Mouse (Mus musculus) liver, embryonic 14.5 days (tissue): ENCODE measurements around the gene Cyp2d40.

ENCODE experiments used
- CTCF ChIP-seq: IDR thresholded peaks from 2 replicates; pipeline ENCODE4 v1.5.1; 2016; ENCODE audit warnings: antibody characterized with exemption, low read depth, control low read depth
- EP300 ChIP-seq: IDR thresholded peaks from 2 replicates; pipeline ENCODE4 v1.6.1; 2016; ENCODE audit warnings: antibody characterized with exemption, low read depth

GRCm38 (mm10) chr15:82795936-82796440, 32.0 kb upstream of the Cyp2d40 start:
- TF ChIP-seq CTCF (no peak), EP300 (no peak)
